In genomic region chr5:3803292-3804165, GRCm38 (mm10) we compare ENCODE assay signal across 8 mouse cellular contexts. TPM values are rescaled to one million over a fixed set of nuclear protein-coding genes. Genes with fewer than 3 reads are reported as not detected.
DNase-seq lines count a peak whose midpoint lies in the region; ATAC-seq and TF ChIP-seq lines count a peak whose summit lies in the region.

No protein-coding gene starts in this region.

- peaks cover 3% of the 10 kb centered on the region; the same call in 1 of the 2 replicates for H3K36me3 ChIP-seq in kidney, embryonic 14.5 days (ENCODE audit: control insufficient read depth, insufficient read depth, low read length)
- H3K36me3 ChIP-seq in G1E (replicated peaks): peaks cover 11% of the 10 kb centered on the region
- H3K36me3 ChIP-seq in limb, embryonic 14.5 days (ENCODE audit: control insufficient read depth, insufficient read depth, low read length): peaks cover 9% of the 10 kb centered on the region; the same call in 1 of the 2 replicates
- H3K36me3 ChIP-seq in neural tube, embryonic 12.5 days: peaks cover 2% of the 10 kb centered on the region; the same call in 1 of the 2 replicates

- ATAC-seq in kidney, embryonic 14.5 days (ENCODE audit: low FRiP score, low TSS enrichment): peak; percentile 75
- peak; percentile 54 for ATAC-seq in G1E (ENCODE audit: extremely low read depth, insufficient number of reproducible peaks, low FRiP score, poor library complexity, severe bottlenecking)
- peak; percentile 80 for ATAC-seq in erythroid progenitor cell, adult 5-6 weeks (replicated peaks; ENCODE audit: low FRiP score, poor library complexity, severe bottlenecking)
- peak; percentile 79 for ATAC-seq in limb, embryonic 14.5 days (ENCODE audit: low FRiP score, low read depth)
- ATAC-seq in neural tube, embryonic 12.5 days (ENCODE audit: low FRiP score, low read depth): peak; percentile 27; the same call in 1 of the 2 replicates

- H3K4me2 ChIP-seq in kidney, embryonic 14.5 days (replicated peaks; ENCODE audit: low read depth, low read length): peak overlapping the region; percentile 69
- peak overlapping the region; percentile 74 for H3K4me2 ChIP-seq in limb, embryonic 14.5 days (replicated peaks; ENCODE audit: low read depth, low read length, severe bottlenecking)
- H3K4me2 ChIP-seq in neural tube, embryonic 12.5 days (replicated peaks): peak overlapping the region; percentile 82

- no peaks in the 10 kb centered on the region for H3K27me3 ChIP-seq in kidney, embryonic 14.5 days (ENCODE audit: control insufficient read depth, insufficient read depth, low read length)
- no peaks in the 10 kb centered on the region for H3K27me3 ChIP-seq in G1E (ENCODE audit: insufficient read depth, low read length)
- H3K27me3 ChIP-seq in limb, embryonic 14.5 days (ENCODE audit: control insufficient read depth, insufficient read depth, low read length): no peaks in the 10 kb centered on the region
- no peaks in the 10 kb centered on the region for H3K27me3 ChIP-seq in neural tube, embryonic 12.5 days (replicated peaks)

- no peak for TF ChIP-seq POLR2A in limb, embryonic 14.5 days (IDR thresholded peaks at IDR 0.05; ENCODE audit: borderline replicate concordance, extremely low read depth, insufficient read depth, insufficient read length)

- TF ChIP-seq CTCF in G1E (IDR thresholded peaks at IDR 0.05; ENCODE audit: low read depth, low read length): no peak

- H3K4me3 ChIP-seq in kidney, embryonic 14.5 days (ENCODE audit: low read length): peak overlapping the region; percentile 90
- H3K4me3 ChIP-seq in G1E (ENCODE audit: low read depth, low read length): peak overlapping the region; percentile 97
- peak overlapping the region; percentile 90 for H3K4me3 ChIP-seq in limb, embryonic 14.5 days (replicated peaks; ENCODE audit: low read length)
- peak overlapping the region; percentile 86 for H3K4me3 ChIP-seq in neural tube, embryonic 12.5 days

- H3K27ac ChIP-seq in kidney, embryonic 14.5 days (ENCODE audit: low read depth, low read length): peak overlapping the region; percentile 81
- peak overlapping the region; percentile 73 for H3K27ac ChIP-seq in limb, embryonic 14.5 days (replicated peaks; ENCODE audit: low read depth, low read length)
- H3K27ac ChIP-seq in neural tube, embryonic 12.5 days: peak overlapping the region; percentile 88

- peaks cover 8% of the 10 kb centered on the region; the same call in 1 of the 2 replicates for H3K4me1 ChIP-seq in kidney, embryonic 14.5 days (ENCODE audit: control insufficient read depth, insufficient read depth, low read length)
- H3K4me1 ChIP-seq in G1E (ENCODE audit: insufficient read depth, low read depth, low read length): peaks cover 23% of the 10 kb centered on the region
- H3K4me1 ChIP-seq in limb, embryonic 14.5 days (ENCODE audit: control insufficient read depth, insufficient read depth, low read length): no peaks in the 10 kb centered on the region; the same call in 1 of the 2 replicates
- peaks cover 5% of the 10 kb centered on the region for H3K4me1 ChIP-seq in neural tube, embryonic 12.5 days

- H3K9ac ChIP-seq in kidney, embryonic 14.5 days (ENCODE audit: low read depth, low read length): peak overlapping the region; percentile 86
- H3K9ac ChIP-seq in limb, embryonic 14.5 days (ENCODE audit: low read depth, low read length, severe bottlenecking): peak overlapping the region; percentile 86
- peak overlapping the region; percentile 88 for H3K9ac ChIP-seq in neural tube, embryonic 12.5 days

- H3K9me3 ChIP-seq in kidney, embryonic 14.5 days (ENCODE audit: control insufficient read depth, low read length): no peaks in the 10 kb centered on the region
- H3K9me3 ChIP-seq in G1E (replicated peaks): no peaks in the 10 kb centered on the region
- no peaks in the 10 kb centered on the region for H3K9me3 ChIP-seq in limb, embryonic 14.5 days (ENCODE audit: control insufficient read depth, low read length)
- no peaks in the 10 kb centered on the region for H3K9me3 ChIP-seq in neural tube, embryonic 12.5 days

- no peak for DNase-seq in kidney, adult 18-20 months
- DNase-seq in G1E (ENCODE audit: low spot score): no peak
- peak; percentile 25 for DNase-seq in limb, embryonic 14.5 days (ENCODE audit: low spot score)
- DNase-seq in layer of hippocampus, adult 11-12 months (ENCODE audit: low spot score): no peak
- no peak for DNase-seq in cerebellum, adult 11-12 months

- under 1% methylated on average over 36 of the region's 36 CpGs for WGBS in kidney, embryonic 14.5 days
- under 1% methylated on average over 36 of the region's 36 CpGs for WGBS in limb, embryonic 14.5 days
- under 1% methylated on average over 36 of the region's 36 CpGs for WGBS in neural tube, embryonic 12.5 days

RNA-seq across cellular contexts. Expression of gene Krit1, which starts 0.5 kb away (rescaled TPM):
- polyA plus RNA-seq in kidney, embryonic 14.5 days (2014; fragmentation: Nextera tagmentation; extraction: Ambion mirVana): 39.6 and 50.3 TPM in 2 replicates
- total RNA-seq in G1E (2014; fragmentation: Nextera tagmentation) (156 and 166 TPM in 2 replicates), G1E (2017) (92.7 and 94.1 TPM in 2 replicates)
- 8.2 and 8.4 TPM in 2 replicates for polyA plus RNA-seq in G1E (2012)
- total RNA-seq in erythroid progenitor cell, adult 5-6 weeks (2015; ENCODE audit: low replicate concordance): 67.0 and 88.9 TPM in 2 replicates
- 105 and 111 TPM in 2 replicates for total RNA-seq in erythroid progenitor cell, adult 5-6 weeks (2017; ENCODE audit: low replicate concordance)
- polyA plus RNA-seq in limb, embryonic 14.5 days (2012; rRNA removed): 32.3 and 37.6 TPM in 2 replicates
- 37.6 and 44.5 TPM in 2 replicates for polyA plus RNA-seq in limb, embryonic 14.5 days (2014; fragmentation: Nextera tagmentation; extraction: Ambion mirVana)
- 69.4 and 73.5 TPM in 2 replicates for polyA plus RNA-seq in neural tube, embryonic 12.5 days (2016; fragmentation: Nextera tagmentation; extraction: Ambion mirVana)

RNA-seq across cellular contexts. Expression of gene Ankib1, which starts 0.8 kb away (rescaled TPM):
- 8.8 and 15.6 TPM in 2 replicates for polyA plus RNA-seq in kidney, embryonic 14.5 days (2014; fragmentation: Nextera tagmentation; extraction: Ambion mirVana)
- total RNA-seq in G1E (2014; fragmentation: Nextera tagmentation) (38.2 and 44.5 TPM in 2 replicates), G1E (2017) (38.2 and 42.2 TPM in 2 replicates)
- 12.0 and 12.6 TPM in 2 replicates for polyA plus RNA-seq in G1E (2012)
- 10.1 and 19.8 TPM in 2 replicates for total RNA-seq in erythroid progenitor cell, adult 5-6 weeks (2015; ENCODE audit: low replicate concordance)
- 21.3 and 27.0 TPM in 2 replicates for total RNA-seq in erythroid progenitor cell, adult 5-6 weeks (2017; ENCODE audit: low replicate concordance)
- polyA plus RNA-seq in limb, embryonic 14.5 days (2012; rRNA removed): 11.6 TPM in 2 replicates
- polyA plus RNA-seq in limb, embryonic 14.5 days (2014; fragmentation: Nextera tagmentation; extraction: Ambion mirVana): 14.4 TPM in 2 replicates
- 21.7 and 21.9 TPM in 2 replicates for polyA plus RNA-seq in neural tube, embryonic 12.5 days (2016; fragmentation: Nextera tagmentation; extraction: Ambion mirVana)

RNA-seq across cellular contexts. Expression of gene Lrrd1, which starts 41.4 kb away (rescaled TPM):
- 0.11 TPM in 1 of 2 replicates, not detected in the other for polyA plus RNA-seq in kidney, embryonic 14.5 days (2014; fragmentation: Nextera tagmentation; extraction: Ambion mirVana)
- total RNA-seq in G1E (2014; fragmentation: Nextera tagmentation): not detected in 2 replicates
- 0.17 and 0.22 TPM in 2 replicates for total RNA-seq in G1E (2017)
- 0.02 TPM in 1 of 2 replicates, not detected in the other for polyA plus RNA-seq in G1E (2012)
- total RNA-seq in erythroid progenitor cell, adult 5-6 weeks (2015; ENCODE audit: low replicate concordance): not detected in 2 replicates
- not detected in 2 replicates for total RNA-seq in erythroid progenitor cell, adult 5-6 weeks (2017; ENCODE audit: low replicate concordance)
- 0.04 TPM in 1 of 2 replicates, not detected in the other for polyA plus RNA-seq in limb, embryonic 14.5 days (2012; rRNA removed)
- 0.06 TPM in 1 of 2 replicates, not detected in the other for polyA plus RNA-seq in limb, embryonic 14.5 days (2014; fragmentation: Nextera tagmentation; extraction: Ambion mirVana)
- polyA plus RNA-seq in neural tube, embryonic 12.5 days (2016; fragmentation: Nextera tagmentation; extraction: Ambion mirVana): 0.09 and 0.19 TPM in 2 replicates

Comparison
In these comparisons a context has a peak if more than half of its experiments do, and no peak if none do; other contexts are left out.
1. ATAC-seq: peak in every context shown above with its lines; median percentile 80 in erythroid progenitor cell, adult 5-6 weeks; 79 in limb, embryonic 14.5 days; 75 in kidney, embryonic 14.5 days; 54 in G1E; 27 in neural tube, embryonic 12.5 days.